Mouse (Mus musculus) brain, embryonic 14.5 days (tissue): ENCODE measurements around the gene Icos.

Experiments
- CTCF ChIP-seq: fragments of 200-500 bp; IDR thresholded peaks from 2 replicates; pipeline ENCODE4 v1.5.1; 2012; ENCODE audit warnings: inconsistent platforms, mild to moderate bottlenecking, moderate library complexity, borderline replicate concordance; ENCODE audit not compliant: insufficient read depth, insufficient read length; ENCODE audit errors: extremely low read depth
- POLR2A ChIP-seq: fragments of 200-500 bp; IDR thresholded peaks from 2 replicates; pipeline ENCODE4 v1.6.1; 2012; ENCODE audit warnings: mild to moderate bottlenecking, inconsistent platforms, borderline replicate concordance; ENCODE audit not compliant: poor library complexity, insufficient read depth, insufficient read length, severe bottlenecking; ENCODE audit errors: extremely low read depth

DNA sequence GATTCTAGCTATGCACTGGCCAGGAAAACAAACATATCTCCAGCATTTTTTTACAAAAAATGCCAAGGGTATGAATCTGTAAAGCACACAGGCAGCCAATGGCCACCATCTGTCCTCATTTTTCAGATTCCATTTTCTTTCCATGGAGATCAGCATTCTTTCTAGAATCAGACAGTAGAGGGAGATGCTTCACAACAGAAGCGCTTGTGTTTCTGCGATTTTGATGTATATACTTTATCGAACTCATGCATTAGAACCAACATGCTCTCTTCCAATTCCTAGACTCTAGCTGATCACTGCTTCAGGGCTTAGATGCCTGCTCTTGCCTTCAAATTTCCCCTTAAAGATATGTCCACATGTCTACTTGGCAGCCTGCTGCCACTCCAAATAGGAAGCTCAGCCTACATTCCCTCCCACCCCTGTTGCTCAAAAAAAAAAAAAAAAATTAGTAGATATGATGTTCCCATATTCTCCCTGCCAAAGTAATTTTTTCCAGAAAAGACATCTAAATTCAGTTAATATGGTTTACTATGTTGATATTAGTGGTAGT, 20.4 kb downstream of the Icos start:
- TF ChIP-seq CTCF (no peak), POLR2A (no peak)
